Mouse (Mus musculus) brain, embryonic 14.5 days (tissue): ENCODE data around the gene Slain2.

ENCODE experiments used
- CTCF ChIP-seq: fragments of 200-500 bp; IDR thresholded peaks from 2 replicates; pipeline ENCODE4 v1.5.1; 2012; ENCODE audit warnings: inconsistent platforms, mild to moderate bottlenecking, moderate library complexity, borderline replicate concordance; ENCODE audit not compliant: insufficient read depth, insufficient read length; ENCODE audit errors: extremely low read depth
- POLR2A ChIP-seq: fragments of 200-500 bp; IDR thresholded peaks from 2 replicates; pipeline ENCODE4 v1.6.1; 2012; ENCODE audit warnings: mild to moderate bottlenecking, inconsistent platforms, borderline replicate concordance; ENCODE audit not compliant: poor library complexity, insufficient read depth, insufficient read length, severe bottlenecking; ENCODE audit errors: extremely low read depth

DNA sequence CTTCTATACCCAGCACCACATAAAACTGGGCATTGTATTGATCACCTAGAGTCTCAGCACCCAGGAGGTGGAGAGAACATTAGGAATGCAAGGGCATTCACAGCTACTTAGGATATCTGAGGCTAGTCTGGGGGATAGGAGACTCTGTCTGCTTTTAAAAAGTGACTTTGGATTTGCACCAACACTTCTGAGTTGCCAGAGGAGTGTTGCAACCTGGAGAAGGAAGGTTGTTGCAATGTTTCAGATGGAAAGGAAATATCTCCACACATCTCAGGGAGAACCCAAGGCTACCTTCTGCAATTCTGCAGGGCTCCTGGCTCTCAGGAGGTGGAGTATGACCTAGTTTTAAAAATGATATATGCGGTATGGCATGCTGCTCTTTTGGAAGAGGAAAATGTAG is 3.7 kb upstream of the Slain2 start:
- no peak for TF ChIP-seq CTCF
- TF ChIP-seq POLR2A = no peak
